Mouse (Mus musculus): ENCODE data around the gene Cracr2b. TPM values are rescaled to one million over a fixed set of nuclear protein-coding genes. Genes with fewer than 3 reads are reported as not detected.
"Not testable (repeated sequence)": the region's sequence is repeated elsewhere in the genome, so short reads cannot be mapped to it uniquely, and the experiment has no call there.

Gene Cracr2b
- total and polyA plus RNA-seq, 2 experiments = 3.7 to 8.7 TPM

GRCm38 (mm10) chr7:141439811-141440210 is 21.1 kb upstream of the Cracr2b start:
- H3K27ac ChIP-seq (replicated peaks; ENCODE audit: insufficient read depth, low read depth, low read length) = no peak overlapping the region
- WGBS = 97% methylated on average over 11 of the region's 11 CpGs
- DNase-seq (ENCODE audit: extremely low read depth, low read depth, low spot score) = no peak
- TF ChIP-seq POLR2A (IDR thresholded peaks at IDR 0.05; ENCODE audit: extremely low read depth, insufficient read depth, low read length) = no peak
- TF ChIP-seq CTCF (IDR thresholded peaks at IDR 0.05; ENCODE audit: low read depth, low read length) = no peak
- H3K79me2 ChIP-seq (ENCODE audit: control insufficient read depth, insufficient read depth, low read length) = no peaks in the 10 kb centered on the region; the same call in 1 of the 2 replicates
- H3K4me3 ChIP-seq (ENCODE audit: insufficient read depth, low read depth, low read length) = no peak overlapping the region
- H3K9ac ChIP-seq (ENCODE audit: low read depth, low read length) = no peak overlapping the region
- H3K4me1 ChIP-seq (ENCODE audit: control insufficient read depth, insufficient read depth, low read length) = peaks cover 24% of the 10 kb centered on the region
- H3K36me3 ChIP-seq (ENCODE audit: control insufficient read depth, insufficient read depth, low read length) = no peaks in the 10 kb centered on the region
- H3K27me3 ChIP-seq (ENCODE audit: control insufficient read depth, insufficient read depth, low read length) = no peaks in the 10 kb centered on the region

GRCm38 (mm10) chr7:141440613-141441012 is 20.3 kb upstream of the Cracr2b start:
- no peaks in the 10 kb centered on the region for H3K36me3 ChIP-seq (ENCODE audit: control insufficient read depth, insufficient read depth, low read length)
- TF ChIP-seq POLR2A (IDR thresholded peaks at IDR 0.05; ENCODE audit: extremely low read depth, insufficient read depth, low read length) (no peak), CTCF (IDR thresholded peaks at IDR 0.05; ENCODE audit: low read depth, low read length) (peak; percentile 77)
- peak; percentile 57 for DNase-seq (ENCODE audit: extremely low read depth, low read depth, low spot score)

GRCm38 (mm10) chr7:141441460-141441859 is 19.4 kb upstream of the Cracr2b start:
- no peaks in the 10 kb centered on the region; the same call in 1 of the 2 replicates for H3K79me2 ChIP-seq (ENCODE audit: control insufficient read depth, insufficient read depth, low read length)
- H3K4me1 ChIP-seq (ENCODE audit: control insufficient read depth, insufficient read depth, low read length) = peaks cover 15% of the 10 kb centered on the region
- no peak overlapping the region for H3K9ac ChIP-seq (ENCODE audit: low read depth, low read length)
- H3K27ac ChIP-seq (replicated peaks; ENCODE audit: insufficient read depth, low read depth, low read length) = no peak overlapping the region
- H3K4me3 ChIP-seq (ENCODE audit: insufficient read depth, low read depth, low read length) = no peak overlapping the region
- no peaks in the 10 kb centered on the region for H3K36me3 ChIP-seq (ENCODE audit: control insufficient read depth, insufficient read depth, low read length)
- 97% methylated on average over 9 of the region's 9 CpGs for WGBS
- TF ChIP-seq POLR2A (IDR thresholded peaks at IDR 0.05; ENCODE audit: extremely low read depth, insufficient read depth, low read length) (no peak), CTCF (IDR thresholded peaks at IDR 0.05; ENCODE audit: low read depth, low read length) (no peak)
- no peaks in the 10 kb centered on the region for H3K27me3 ChIP-seq (ENCODE audit: control insufficient read depth, insufficient read depth, low read length)
- no peak for DNase-seq (ENCODE audit: extremely low read depth, low read depth, low spot score)

More at GRCm38 (mm10) chr7:141440613-141441012, 20.3 kb upstream of the Cracr2b start:
- Histone ChIP-seq H3K79me2 (ENCODE audit: control insufficient read depth, insufficient read depth, low read length) (no peaks in the 10 kb centered on the region; the same call in 1 of the 2 replicates), H3K27me3 (ENCODE audit: control insufficient read depth, insufficient read depth, low read length) (no peaks in the 10 kb centered on the region), H3K27ac (replicated peaks; ENCODE audit: insufficient read depth, low read depth, low read length) (no peak overlapping the region), H3K4me3 (ENCODE audit: insufficient read depth, low read depth, low read length) (no peak overlapping the region), H3K4me1 (ENCODE audit: control insufficient read depth, insufficient read depth, low read length) (peaks cover 21% of the 10 kb centered on the region), H3K9ac (ENCODE audit: low read depth, low read length) (no peak overlapping the region)
- 8% methylated on average over 6 of the region's 6 CpGs for WGBS

GRCm38 (mm10) chr7:141442199-141442598 is 18.7 kb upstream of the Cracr2b start:
- no peak for TF ChIP-seq CTCF (IDR thresholded peaks at IDR 0.05; ENCODE audit: low read depth, low read length)
- no peak for TF ChIP-seq POLR2A (IDR thresholded peaks at IDR 0.05; ENCODE audit: extremely low read depth, insufficient read depth, low read length)
- H3K27me3 ChIP-seq (ENCODE audit: control insufficient read depth, insufficient read depth, low read length) = no peaks in the 10 kb centered on the region
- no peaks in the 10 kb centered on the region for H3K36me3 ChIP-seq (ENCODE audit: control insufficient read depth, insufficient read depth, low read length)
- H3K9ac ChIP-seq (ENCODE audit: low read depth, low read length) = no peak overlapping the region
- no peak overlapping the region for H3K4me3 ChIP-seq (ENCODE audit: insufficient read depth, low read depth, low read length)
- 97% methylated on average over 13 of the region's 13 CpGs for WGBS
- H3K4me1 ChIP-seq (ENCODE audit: control insufficient read depth, insufficient read depth, low read length) = peaks cover 15% of the 10 kb centered on the region
- H3K79me2 ChIP-seq (ENCODE audit: control insufficient read depth, insufficient read depth, low read length) = no peaks in the 10 kb centered on the region; the same call in 1 of the 2 replicates
- DNase-seq (ENCODE audit: extremely low read depth, low read depth, low spot score) = no peak
- no peak overlapping the region for H3K27ac ChIP-seq (replicated peaks; ENCODE audit: insufficient read depth, low read depth, low read length)

GRCm38 (mm10) chr7:141443081-141443821 is 17.6 kb upstream of the Cracr2b start:
- peak; percentile 51 for DNase-seq (ENCODE audit: extremely low read depth, low read depth, low spot score)
- H3K79me2 ChIP-seq (ENCODE audit: control insufficient read depth, insufficient read depth, low read length) = peaks cover 4% of the 10 kb centered on the region; the same call in 1 of the 2 replicates
- H3K9ac ChIP-seq (ENCODE audit: low read depth, low read length) = peak overlapping the region; percentile 46
- peaks cover 15% of the 10 kb centered on the region for H3K4me1 ChIP-seq (ENCODE audit: control insufficient read depth, insufficient read depth, low read length)
- TF ChIP-seq CTCF (IDR thresholded peaks at IDR 0.05; ENCODE audit: low read depth, low read length) (peak; percentile 23; the same call in 1 of the 2 replicates), POLR2A (IDR thresholded peaks at IDR 0.05; ENCODE audit: extremely low read depth, insufficient read depth, low read length) (no peak)
- 22% methylated on average over 12 of the region's 12 CpGs for WGBS
- H3K27me3 ChIP-seq (ENCODE audit: control insufficient read depth, insufficient read depth, low read length) = no peaks in the 10 kb centered on the region
- 0 out of 2 replicates have a peak, but pooled peaks cover under 1% of the 10 kb centered on the region for H3K36me3 ChIP-seq (ENCODE audit: control insufficient read depth, insufficient read depth, low read length)
- peak overlapping the region; percentile 38 for H3K4me3 ChIP-seq (ENCODE audit: insufficient read depth, low read depth, low read length)
- peak overlapping the region; percentile 17 for H3K27ac ChIP-seq (replicated peaks; ENCODE audit: insufficient read depth, low read depth, low read length)

- H3K4me1 ChIP-seq (ENCODE audit: control insufficient read depth, insufficient read depth, low read length) = peaks cover 19% of the 10 kb centered on the region
- WGBS = under 1% methylated on average over 25 of the region's 25 CpGs
- peaks cover 2% of the 10 kb centered on the region; the same call in 1 of the 2 replicates for H3K36me3 ChIP-seq (ENCODE audit: control insufficient read depth, insufficient read depth, low read length)
- no peaks in the 10 kb centered on the region for H3K27me3 ChIP-seq (ENCODE audit: control insufficient read depth, insufficient read depth, low read length)
- H3K4me3 ChIP-seq (ENCODE audit: insufficient read depth, low read depth, low read length) = peak within 1 kb of the TSS; percentile 45
- no peak for TF ChIP-seq CTCF (IDR thresholded peaks at IDR 0.05; ENCODE audit: low read depth, low read length)
- no peak for TF ChIP-seq POLR2A (IDR thresholded peaks at IDR 0.05; ENCODE audit: extremely low read depth, insufficient read depth, low read length)
- peak within 1 kb of the TSS; percentile 57 for H3K27ac ChIP-seq (replicated peaks; ENCODE audit: insufficient read depth, low read depth, low read length)
- peaks cover 4% of the 10 kb centered on the region; the same call in 1 of the 2 replicates for H3K79me2 ChIP-seq (ENCODE audit: control insufficient read depth, insufficient read depth, low read length)
- DNase-seq (ENCODE audit: extremely low read depth, low read depth, low spot score) = peak; percentile 58
- H3K9ac ChIP-seq (ENCODE audit: low read depth, low read length) = peak within 1 kb of the TSS; percentile 69
Observed at GRCm38 (mm10) chr7:141443828-141444237, 17.1 kb upstream of the Cracr2b start, which contains the start of gene Pidd1. Pidd1 (minus strand) TSS chr7:141444025.

- not testable (repeated sequence) for H3K9ac ChIP-seq (ENCODE audit: low read depth, low read length); DNase-seq (ENCODE audit: extremely low read depth, low read depth, low spot score); H3K4me3 ChIP-seq (ENCODE audit: insufficient read depth, low read depth, low read length); H3K27me3 ChIP-seq (ENCODE audit: control insufficient read depth, insufficient read depth, low read length); H3K79me2 ChIP-seq (ENCODE audit: control insufficient read depth, insufficient read depth, low read length); H3K27ac ChIP-seq (replicated peaks; ENCODE audit: insufficient read depth, low read depth, low read length)
- WGBS = 45% methylated on average over 3 of the region's 3 CpGs
- H3K36me3 ChIP-seq (ENCODE audit: control insufficient read depth, insufficient read depth, low read length) = peaks cover 12% of the 10 kb centered on the region; the same call in 1 of the 2 replicates
- H3K4me1 ChIP-seq (ENCODE audit: control insufficient read depth, insufficient read depth, low read length) = peaks cover 14% of the 10 kb centered on the region
Observed at GRCm38 (mm10) chr7:141446374-141446773, 14.5 kb upstream of the Cracr2b start.
